Mouse (Mus musculus) bone marrow, adult 2 months (tissue): ENCODE data around the gene Tlcd1. TPM values are rescaled to one million over a fixed set of nuclear protein-coding genes. Genes with fewer than 3 reads are reported as not detected.
"Not testable (repeated sequence)": the region's sequence is repeated elsewhere in the genome, so short reads cannot be mapped to it uniquely, and the experiment has no call there.

Experiments used
- H3K27ac ChIP-seq: fragments of 200-500 bp; 2 replicates; pipeline ENCODE4 v1.5.1; 2012; ENCODE audit warnings: low read depth, mild to moderate bottlenecking, control low read depth, inconsistent platforms, low read length; ENCODE audit not compliant: control insufficient read depth, poor library complexity, insufficient read depth
- H3K4me1 ChIP-seq: fragments of 200-500 bp; 2 replicates; pipeline ENCODE4 v1.6.1; 2011; ENCODE audit warnings: low read length; ENCODE audit not compliant: control insufficient read depth, insufficient read depth
- H3K4me3 ChIP-seq: fragments of 200-500 bp; replicated peaks from 2 replicates; pipeline ENCODE3; 2011; ENCODE audit warnings: mild to moderate bottlenecking, low read depth, low read length, control low read depth; ENCODE audit not compliant: control insufficient read depth
- CTCF ChIP-seq: fragments of 200-500 bp; IDR thresholded peaks from 2 replicates; pipeline ENCODE4 v1.5.1; 2011; ENCODE audit warnings: low read length, control low read depth; ENCODE audit not compliant: control insufficient read depth, insufficient read depth
- POLR2A ChIP-seq: fragments of 200-500 bp; IDR thresholded peaks from 2 replicates; pipeline ENCODE4 v1.6.1; 2011; ENCODE audit warnings: low read depth, mild to moderate bottlenecking, control low read depth, low read length, borderline replicate concordance; ENCODE audit not compliant: control insufficient read depth
- WGBS: fragments of 180-500 bp; shearing (Covaris S2); methylation state at CpG from one replicate; pipeline ENCODE4 v1.1.7; 2018; 5-methylcytosine and 5-hydroxymethylcytosine counted together
- polyA plus RNA-seq: library from polyadenylated mRNA; stranded (reverse); fragments of >200 nt; gene quantifications from 2 replicates; pipeline ENCODE4 v1.2.4, GENCODE M21; 2011; ENCODE audit warnings: low replicate concordance; ENCODE audit not compliant: missing spikeins, insufficient read depth, insufficient read length

Gene Tlcd1
- polyA plus RNA-seq, 1 experiment, result 66.6 TPM

- Histone ChIP-seq H3K4me3 (no peak overlapping the region), H3K4me1 (no peaks in the 10 kb centered on the region; the same call in none of the 2 replicates), H3K27ac (no peak overlapping the region)
- TF ChIP-seq POLR2A, result no peak
- no peak for TF ChIP-seq CTCF
- WGBS, result 56% methylated on average over 10 of the region's 10 CpGs
Observed at GRCm38 (mm10) chr11:78183884-78184514, 7.5 kb downstream of the Tlcd1 start.

DNA sequence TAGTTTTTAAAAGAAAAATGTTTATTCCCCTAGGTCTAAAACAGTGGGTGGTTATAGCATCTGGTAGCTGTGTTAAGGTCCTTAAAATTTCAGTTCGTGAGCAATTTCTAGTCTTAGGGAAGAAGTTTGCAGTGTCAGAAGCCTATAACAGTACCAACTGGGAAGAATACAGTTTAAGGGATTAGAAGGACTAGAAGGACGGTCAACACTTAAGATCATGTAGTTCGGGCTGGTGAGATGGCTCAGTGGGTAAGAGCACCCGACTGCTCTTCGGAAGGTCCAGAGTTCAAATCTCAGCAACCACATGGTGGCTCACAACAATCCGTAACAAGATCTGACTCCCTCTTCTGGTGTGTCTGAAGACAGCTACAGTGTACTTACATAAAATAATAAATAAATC, 8.2 kb downstream of the Tlcd1 start:
- H3K4me1 ChIP-seq, H3K27ac ChIP-seq, H3K4me3 ChIP-seq: not testable (repeated sequence)
- 85% methylated on average over 6 of the region's 6 CpGs for WGBS

DNA sequence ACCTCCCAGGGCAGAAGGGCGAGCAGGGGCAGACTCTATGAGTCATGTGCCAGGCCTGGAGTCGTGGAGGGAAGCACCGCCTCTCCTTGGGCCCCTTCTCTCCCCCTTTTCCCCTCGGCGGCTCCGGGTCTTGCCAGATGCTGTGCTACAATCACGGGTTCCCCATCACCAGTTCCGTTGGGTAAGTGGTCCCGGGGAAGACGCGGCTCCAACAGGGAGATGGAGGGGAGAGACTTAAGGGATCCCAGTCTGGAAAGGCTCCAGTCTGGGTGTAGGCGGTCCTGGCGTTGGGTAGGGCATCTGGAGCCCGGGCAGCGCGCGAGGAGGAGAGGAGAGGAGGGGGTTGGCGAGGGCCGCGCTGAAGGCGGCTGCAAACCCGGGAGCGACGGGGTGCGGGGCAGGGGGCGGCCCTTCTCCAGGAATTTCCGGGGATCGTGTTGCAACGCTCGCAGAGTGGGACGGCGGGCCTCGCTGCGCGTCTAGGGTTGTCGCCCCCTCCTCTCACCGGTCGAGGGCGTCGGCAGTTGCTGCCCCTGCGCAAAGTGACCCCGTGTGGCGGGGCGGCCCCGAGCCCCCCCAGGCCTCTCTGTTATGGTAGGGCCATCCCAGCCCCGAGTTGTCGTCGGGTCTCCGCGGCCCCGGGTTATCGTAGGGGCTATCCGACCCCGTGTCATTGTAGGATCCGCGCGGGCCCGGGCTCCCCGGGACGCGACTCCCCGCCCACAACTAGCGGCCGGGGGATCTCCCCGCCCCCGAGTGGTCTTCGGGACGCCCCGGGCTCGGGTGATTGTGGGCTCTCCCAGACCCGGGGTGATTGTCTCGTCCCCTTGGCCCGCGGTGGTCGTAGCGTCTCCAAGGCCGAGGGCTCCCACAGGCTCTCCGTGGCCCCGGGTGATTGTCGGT, 12.1 kb downstream of the Tlcd1 start, which contains the start of gene Rab34:
Rab34 (plus strand) TSS at position 100 of the 903 bp plus-strand sequence.
- Histone ChIP-seq H3K4me3 (peak within 1 kb of the TSS; percentile 4), H3K27ac (no peak within 1 kb of the TSS; the same call in 1 of the 2 replicates), H3K4me1 (no peaks in the 10 kb centered on the region; the same call in 1 of the 2 replicates)
- no peak for TF ChIP-seq CTCF
- TF ChIP-seq POLR2A, result no peak
- 1% methylated on average over 79 of the region's 80 CpGs for WGBS

DNA sequence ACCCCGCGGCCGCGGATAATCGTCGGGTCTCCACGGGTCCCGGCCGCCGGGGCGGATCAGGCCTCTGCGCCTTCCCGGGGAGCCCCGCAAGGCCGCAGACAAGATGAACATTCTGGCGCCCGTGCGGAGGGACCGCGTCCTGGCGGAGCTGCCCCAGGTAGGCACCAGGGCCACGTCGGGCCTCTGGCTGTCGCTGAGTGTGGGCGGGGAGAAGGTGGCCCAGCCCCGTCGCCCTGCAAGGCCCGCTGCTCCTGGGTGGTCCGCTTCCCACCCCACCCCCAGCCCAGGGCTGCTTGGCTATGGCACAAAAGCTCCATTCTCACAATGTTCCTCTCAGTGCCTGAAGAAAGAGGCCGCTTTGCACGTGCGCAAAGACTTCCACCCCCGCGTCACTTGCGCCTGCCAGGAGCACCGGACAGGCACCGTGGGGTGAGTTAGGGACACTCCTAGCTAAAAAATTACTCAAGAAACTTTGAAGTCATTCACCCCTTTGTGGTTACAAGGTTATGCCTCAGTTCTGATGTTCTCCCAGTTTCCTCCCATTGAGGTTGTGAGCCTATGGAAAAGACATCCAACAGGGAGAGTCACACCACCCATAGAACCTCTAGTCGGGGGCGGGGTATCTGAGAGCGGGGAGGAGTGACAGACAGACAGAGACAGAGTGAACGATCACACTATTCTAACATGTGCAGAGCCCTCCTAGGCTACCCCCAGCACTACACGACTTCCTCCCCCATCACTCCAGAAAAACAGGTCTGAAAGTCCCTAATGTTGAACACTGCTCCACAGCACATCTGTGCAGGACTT, 12.9 kb downstream of the Tlcd1 start:
- H3K27ac ChIP-seq, result no peak overlapping the region; the same call in 1 of the 2 replicates
- WGBS, result 4% methylated on average over 42 of the region's 42 CpGs
- H3K4me3 ChIP-seq, result peak overlapping the region; percentile 4
- no peak for TF ChIP-seq POLR2A
- no peak for TF ChIP-seq CTCF
- H3K4me1 ChIP-seq, result no peaks in the 10 kb centered on the region; the same call in 1 of the 2 replicates

- 66% methylated on average over 6 of the region's 6 CpGs for WGBS
- H3K4me1 ChIP-seq, result peaks cover 1% of the 10 kb centered on the region
- TF ChIP-seq CTCF (no peak), POLR2A (no peak)
- no peak overlapping the region for H3K4me3 ChIP-seq
- no peak overlapping the region for H3K27ac ChIP-seq
Observed at GRCm38 (mm10) chr11:78190041-78190440, 13.5 kb downstream of the Tlcd1 start.

GRCm38 (mm10) chr11:78193113-78193512, 16.6 kb downstream of the Tlcd1 start, which contains the start of gene Proca1:
Gene Proca1, plus strand, starts transcription at chr11:78193392.
- H3K4me1 ChIP-seq, result peaks cover 1% of the 10 kb centered on the region
- WGBS, result 71% methylated on average over 1 of the region's 1 CpGs
- TF ChIP-seq POLR2A (no peak), CTCF (no peak)

GRCm38 (mm10) chr11:78194411-78195100, 18.0 kb downstream of the Tlcd1 start:
- TF ChIP-seq POLR2A (peak; percentile 5; the same call in 1 of the 2 replicates), CTCF (no peak)
- H3K27ac ChIP-seq, result no peak overlapping the region
- peaks cover 1% of the 10 kb centered on the region for H3K4me1 ChIP-seq
- under 1% methylated on average over 30 of the region's 30 CpGs for WGBS
- H3K4me3 ChIP-seq, result peak overlapping the region; percentile 96

More at GRCm38 (mm10) chr11:78193113-78193512, 16.6 kb downstream of the Tlcd1 start, which contains the start of gene Proca1:
- no peak within 1 kb of the TSS for H3K27ac ChIP-seq
- no peak within 1 kb of the TSS for H3K4me3 ChIP-seq

DNA sequence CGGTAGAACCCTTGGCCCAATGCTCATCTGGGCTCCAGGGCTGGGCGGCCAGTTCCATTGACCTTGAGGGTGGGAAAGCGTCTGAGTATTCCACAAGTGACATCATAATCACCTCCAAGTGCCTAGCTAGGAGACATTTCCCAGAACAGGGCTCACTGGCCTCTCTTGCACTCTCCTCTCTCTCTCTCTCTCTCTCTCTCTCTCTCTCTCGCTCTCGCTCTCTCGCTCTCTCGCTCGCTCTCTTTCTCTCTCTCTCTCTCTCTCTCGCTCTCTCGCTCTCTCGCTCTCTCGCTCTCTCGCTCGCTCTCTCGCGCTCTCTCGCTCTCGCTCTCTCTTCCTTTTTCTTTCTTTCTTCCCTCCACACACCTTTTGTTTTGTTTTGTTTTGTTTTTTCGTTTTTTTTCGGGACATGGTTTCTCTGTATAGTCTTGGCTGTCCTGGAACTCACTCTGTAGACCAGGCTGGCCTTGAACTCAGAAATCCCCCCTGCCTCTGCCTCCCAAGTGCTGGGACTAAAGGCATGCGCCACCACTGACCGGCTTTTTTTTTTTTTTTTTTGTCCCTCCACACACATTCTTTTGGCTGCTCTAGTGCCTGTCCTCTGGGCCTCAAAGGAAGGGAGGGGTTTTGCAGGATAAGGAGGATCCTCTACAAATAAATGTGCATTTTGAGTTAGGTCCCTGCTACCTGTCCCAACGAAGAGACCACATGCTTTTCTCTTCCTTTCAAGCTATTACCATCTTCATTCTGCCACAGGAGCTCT, 18.8 kb downstream of the Tlcd1 start:
- Histone ChIP-seq H3K4me1 (peaks cover 1% of the 10 kb centered on the region), H3K4me3 (peak overlapping the region; percentile 96), H3K27ac (no peak overlapping the region)
- 68% methylated on average over 23 of the region's 23 CpGs for WGBS
- TF ChIP-seq CTCF (no peak), POLR2A (no peak)
